Mouse (Mus musculus): ENCODE data around the gene Gm5485. TPM values are rescaled to one million over a fixed set of nuclear protein-coding genes. Genes with fewer than 3 reads are reported as not detected.

Gm5485 gene
- total RNA-seq (2015) (not detected in 2 replicates), total RNA-seq (2017) (not detected in 2 replicates)

DNA sequence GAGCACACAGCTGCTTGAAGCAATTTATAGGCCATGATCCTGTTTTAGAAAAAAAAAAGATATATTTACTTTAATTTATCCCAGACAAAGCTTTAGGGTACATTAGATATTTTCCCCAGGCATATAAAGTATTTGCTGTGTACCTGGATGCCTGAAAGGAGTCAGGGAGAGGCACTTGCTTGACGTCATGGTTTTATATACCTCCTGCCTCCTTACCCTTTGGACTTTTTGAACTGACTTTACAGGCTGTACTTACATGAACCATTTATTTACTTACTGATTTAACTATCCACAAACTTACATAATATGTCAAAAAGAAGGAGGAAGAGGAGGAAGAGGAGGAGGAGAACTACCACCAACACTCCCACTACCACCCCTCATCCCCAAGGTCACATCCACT lies at the start of gene Gm5485:
TSS of gene Gm5485 (minus strand) at position 171 of the 400 bp plus-strand sequence.
- ATAC-seq (replicated peaks; ENCODE audit: poor library complexity): no peak

DNA sequence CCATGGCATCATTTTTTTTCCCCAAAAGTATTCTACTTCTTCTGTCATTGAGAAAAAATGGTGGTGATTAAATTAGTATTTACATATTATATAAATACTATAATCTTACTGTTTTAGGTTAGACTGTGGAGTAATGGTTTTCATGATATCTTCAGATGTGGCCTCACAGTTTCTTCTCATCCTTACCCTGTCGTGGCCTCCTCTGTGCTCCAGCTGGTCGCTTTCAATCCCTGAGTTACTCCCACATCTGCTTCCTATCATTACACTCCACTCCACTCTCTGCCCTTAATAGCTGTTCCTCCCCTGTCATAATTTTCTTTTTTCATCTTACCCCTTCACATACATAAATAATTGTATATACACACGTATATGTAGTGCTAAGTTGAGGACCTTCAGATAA lies 41.0 kb upstream of the Gm5485 start:
- ATAC-seq (replicated peaks; ENCODE audit: poor library complexity): no peak

- no peak for ATAC-seq (replicated peaks; ENCODE audit: poor library complexity)
These were observed 34.1 kb upstream of the Gm5485 start for GRCm38 (mm10) chr16:48446161-48446925.

DNA sequence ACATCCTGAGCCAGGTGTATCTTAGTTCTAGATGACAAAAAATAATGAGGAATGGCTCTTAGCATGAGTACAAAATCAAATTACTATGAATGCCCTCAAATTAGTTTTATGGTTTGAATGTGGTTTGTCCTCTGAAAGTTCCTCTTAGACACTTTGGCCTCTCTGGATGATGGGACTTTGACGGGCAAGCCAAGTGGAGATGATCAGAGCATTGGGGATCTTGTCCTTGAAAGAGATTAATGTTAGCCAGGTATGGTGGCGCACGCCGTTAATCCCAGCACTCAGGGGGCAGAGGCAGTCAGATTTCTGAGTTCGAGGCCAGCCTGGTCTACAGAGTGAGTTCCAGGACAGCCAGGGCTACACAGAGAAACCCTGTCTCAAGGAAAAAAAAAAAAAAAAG lies 32.4 kb upstream of the Gm5485 start:
- ATAC-seq (replicated peaks; ENCODE audit: poor library complexity): no peak

DNA sequence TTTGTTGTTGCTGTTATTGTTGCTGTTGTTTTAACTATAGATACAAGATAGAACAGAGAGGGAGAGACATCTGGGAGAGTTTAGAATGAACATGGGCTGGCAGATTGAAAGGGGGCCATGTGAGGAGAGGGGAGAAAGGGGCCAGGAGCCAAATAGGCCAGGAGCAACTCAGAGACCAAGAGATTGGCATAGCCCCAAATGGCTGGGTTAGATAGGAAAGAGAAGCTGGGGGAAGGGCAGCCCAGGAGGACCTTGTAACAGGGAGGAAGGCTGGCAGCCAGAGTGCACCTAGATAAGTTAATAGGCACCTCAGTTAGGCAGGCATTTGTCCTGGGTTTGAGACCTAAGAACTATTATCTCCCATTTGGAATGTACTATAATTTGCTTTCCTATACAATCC lies 25.3 kb upstream of the Gm5485 start:
- peak; percentile 23 for ATAC-seq (replicated peaks; ENCODE audit: poor library complexity)

DNA sequence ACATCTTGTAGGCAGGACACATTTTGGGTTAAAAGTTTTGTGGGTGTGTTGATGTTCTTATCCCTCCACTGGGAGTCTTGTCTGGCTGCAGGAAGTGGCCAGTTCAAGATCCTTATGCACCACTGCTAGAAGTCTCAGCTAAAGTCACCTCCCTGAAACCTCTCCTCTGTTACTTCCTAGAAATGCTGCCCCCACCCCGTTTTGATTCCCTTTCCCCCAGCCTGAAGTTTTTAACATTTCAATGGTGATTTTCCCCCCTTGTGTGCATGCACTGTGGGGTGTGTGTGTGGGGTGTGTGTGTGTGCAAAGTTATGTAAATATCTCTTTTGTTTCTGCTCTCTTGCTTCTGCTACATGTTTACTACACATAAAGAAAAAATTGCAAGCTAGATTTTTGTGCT lies 23.2 kb upstream of the Gm5485 start:
- no peak for ATAC-seq (replicated peaks; ENCODE audit: poor library complexity)

DNA sequence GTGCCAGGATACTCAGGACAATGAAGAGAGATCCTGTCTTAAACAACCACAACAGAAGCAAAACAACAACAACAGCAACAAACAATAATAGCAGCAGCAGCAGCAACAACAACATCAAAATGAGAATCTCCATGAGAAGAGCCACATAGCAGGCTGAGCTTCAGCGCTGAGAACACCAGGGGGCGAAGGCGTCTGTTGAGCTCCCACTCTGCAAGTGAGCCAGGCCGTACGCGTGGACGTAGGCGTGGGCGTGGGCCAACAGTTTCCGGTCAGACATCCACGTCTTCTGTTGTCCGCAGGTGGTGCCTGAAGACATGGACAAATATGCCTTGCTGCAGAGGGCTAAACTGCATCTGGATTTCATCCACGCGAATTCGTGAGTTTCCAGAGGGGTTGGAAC lies 18.8 kb upstream of the Gm5485 start, which contains the start of gene Morc1:
TSS of gene Morc1 (plus strand) at position 211 of the 400 bp plus-strand sequence.
- ATAC-seq (replicated peaks; ENCODE audit: poor library complexity): no peak; the same call in 1 of the 2 replicates

DNA sequence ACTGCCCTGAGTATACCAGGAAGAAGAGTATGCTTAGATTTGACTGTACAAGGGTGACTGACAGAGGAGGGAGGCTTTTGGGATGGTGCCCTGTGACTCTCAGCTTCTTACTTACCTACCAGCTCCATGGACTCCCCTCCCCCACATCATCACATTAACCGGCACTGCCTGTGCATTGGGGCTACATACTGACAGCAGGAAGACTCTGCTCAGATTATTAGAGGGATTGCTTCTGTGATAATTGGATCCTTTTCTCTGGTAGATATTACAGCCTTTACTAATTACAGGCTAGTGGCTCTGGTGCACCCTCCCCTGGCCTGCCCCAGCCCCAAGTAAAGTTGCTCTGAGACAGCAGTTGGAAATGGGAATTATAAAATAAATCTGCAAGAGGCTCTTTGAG lies 17.2 kb upstream of the Gm5485 start:
- no peak for ATAC-seq (replicated peaks; ENCODE audit: poor library complexity)

DNA sequence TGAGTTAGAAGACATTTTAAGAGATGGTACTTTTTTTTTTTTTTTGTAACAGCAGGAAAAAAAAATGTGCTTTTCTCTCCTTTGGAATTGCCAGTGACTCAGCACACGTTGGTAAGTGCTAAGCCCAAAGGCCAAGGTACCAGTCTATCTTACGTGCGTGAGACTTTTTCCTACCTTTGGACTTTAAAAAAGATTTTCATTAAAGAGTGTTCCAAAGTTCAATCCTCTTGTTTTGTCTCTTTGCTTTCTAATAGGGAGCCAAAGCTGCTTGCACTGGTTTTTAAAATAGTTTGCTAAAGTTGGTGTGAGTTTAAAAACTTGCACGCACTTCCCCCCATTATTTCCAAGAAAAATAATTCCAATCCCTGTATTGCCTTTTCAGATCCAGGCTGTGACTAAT lies 11.9 kb upstream of the Gm5485 start:
- ATAC-seq (replicated peaks; ENCODE audit: poor library complexity): no peak

- no peak; the same call in 1 of the 2 replicates for ATAC-seq (replicated peaks; ENCODE audit: poor library complexity)
These were observed 10.3 kb upstream of the Gm5485 start for GRCm38 (mm10) chr16:48422501-48422900.

- ATAC-seq (replicated peaks; ENCODE audit: poor library complexity): peak; percentile 72
These were observed 6.8 kb upstream of the Gm5485 start for GRCm38 (mm10) chr16:48419035-48419434.

DNA sequence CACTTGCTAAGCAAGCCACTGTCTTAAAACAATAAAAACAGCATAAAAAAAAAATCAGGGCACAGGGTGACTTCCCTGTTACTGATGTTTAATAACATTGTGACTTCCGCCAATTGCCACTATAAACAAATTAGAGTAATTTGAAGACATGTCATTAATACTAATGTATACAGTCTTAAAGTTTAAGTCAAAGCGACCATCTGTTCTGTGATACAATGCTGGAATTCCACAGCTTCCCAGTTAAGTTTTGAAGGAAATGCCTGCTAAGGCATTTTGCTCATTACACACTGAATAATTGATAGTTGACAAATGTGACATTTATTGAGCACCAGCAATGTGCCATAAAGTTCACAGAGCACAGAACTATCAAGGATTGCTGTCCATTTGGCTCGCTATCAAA lies 6.3 kb upstream of the Gm5485 start:
- ATAC-seq (replicated peaks; ENCODE audit: poor library complexity): no peak

- no peak for ATAC-seq (replicated peaks; ENCODE audit: poor library complexity)
These were observed 2.1 kb downstream of the Gm5485 start for GRCm38 (mm10) chr16:48410125-48410524.

DNA sequence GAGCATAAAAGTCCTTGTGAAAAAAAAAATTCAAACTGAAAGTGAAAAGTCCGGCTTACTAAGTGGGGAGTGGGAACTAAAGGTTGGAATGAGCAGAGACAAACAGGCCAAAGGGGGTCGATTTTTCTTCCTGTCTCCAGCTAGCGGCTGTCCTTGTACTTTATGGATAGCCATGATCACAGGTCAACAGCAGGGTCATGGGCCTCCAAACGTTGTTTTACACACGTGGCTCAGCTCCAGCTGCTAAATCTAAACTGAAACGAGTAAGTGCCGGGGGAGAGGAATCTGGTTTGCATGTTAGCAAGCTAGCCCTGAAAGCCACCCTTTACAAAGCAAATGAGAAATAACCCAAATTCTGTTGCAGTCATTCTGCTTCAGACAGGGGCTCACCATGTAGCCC lies 2.6 kb downstream of the Gm5485 start:
- no peak for ATAC-seq (replicated peaks; ENCODE audit: poor library complexity)

GRCm38 (mm10) chr16:48405674-48406403 lies 6.4 kb downstream of the Gm5485 start:
- no peak for ATAC-seq (replicated peaks; ENCODE audit: poor library complexity)

GRCm38 (mm10) chr16:48404009-48404408 lies 8.2 kb downstream of the Gm5485 start:
- no peak for ATAC-seq (replicated peaks; ENCODE audit: poor library complexity)

- peak; percentile 71 for ATAC-seq (replicated peaks; ENCODE audit: poor library complexity)
These were observed 8.8 kb downstream of the Gm5485 start for GRCm38 (mm10) chr16:48403423-48403822.

DNA sequence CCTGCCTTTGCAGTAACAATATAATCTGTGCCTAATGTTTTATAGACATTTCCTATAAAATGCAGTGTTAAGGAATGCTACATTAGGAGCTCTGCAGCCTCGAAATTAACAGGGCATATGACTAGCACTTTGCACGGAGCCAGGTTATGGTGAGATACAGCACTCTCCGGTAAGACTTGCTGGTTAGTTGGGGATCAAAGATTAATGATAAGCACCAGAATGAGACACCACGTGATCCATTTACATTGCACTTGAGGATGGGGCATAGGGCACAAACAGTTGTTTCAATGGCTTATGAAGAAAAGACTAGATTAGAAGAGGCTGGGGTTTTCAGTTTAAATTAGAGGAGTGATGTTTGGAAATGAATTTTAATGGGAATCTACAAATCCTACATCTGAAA lies 9.3 kb downstream of the Gm5485 start:
- no peak for ATAC-seq (replicated peaks; ENCODE audit: poor library complexity)

DNA sequence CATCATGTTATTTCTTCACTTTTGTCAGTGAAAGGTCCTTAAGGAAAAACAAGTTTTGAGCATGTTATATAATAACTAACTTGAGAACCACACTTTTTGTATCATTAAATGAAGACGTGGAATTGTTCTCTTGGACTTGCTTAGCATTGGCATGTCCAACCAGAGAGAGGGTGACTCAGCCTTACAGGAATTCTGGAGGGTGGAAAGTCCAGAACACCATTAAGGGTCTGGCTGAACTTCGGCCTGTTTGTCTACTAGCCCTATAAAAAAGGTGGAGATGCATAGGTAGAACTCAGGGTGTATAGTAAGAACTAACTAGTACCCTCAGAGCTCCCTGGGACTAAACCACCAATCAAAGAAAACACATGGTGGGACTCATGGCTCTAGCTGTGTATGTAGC lies 16.9 kb downstream of the Gm5485 start:
- ATAC-seq (replicated peaks; ENCODE audit: poor library complexity): no peak

DNA sequence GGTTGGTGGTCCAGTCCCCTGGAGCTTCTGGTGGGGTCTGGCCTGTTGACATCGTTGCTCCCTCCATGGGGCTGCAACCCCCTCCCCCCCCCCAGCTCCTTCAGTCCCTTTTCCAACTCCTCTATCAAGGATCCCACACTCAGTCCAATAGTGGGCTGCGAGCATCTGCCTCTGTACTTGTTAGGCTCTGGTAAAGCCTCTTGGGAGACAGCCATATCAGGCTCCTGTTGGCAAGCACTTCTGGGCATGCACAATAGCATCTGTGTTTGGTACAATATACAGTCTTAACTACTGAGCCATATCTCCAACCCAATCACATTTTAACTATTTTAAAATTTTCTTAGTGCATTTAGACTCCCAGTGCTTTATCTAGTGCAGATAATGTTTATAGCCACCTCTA lies 25.2 kb downstream of the Gm5485 start:
- ATAC-seq (replicated peaks; ENCODE audit: poor library complexity): no peak

DNA sequence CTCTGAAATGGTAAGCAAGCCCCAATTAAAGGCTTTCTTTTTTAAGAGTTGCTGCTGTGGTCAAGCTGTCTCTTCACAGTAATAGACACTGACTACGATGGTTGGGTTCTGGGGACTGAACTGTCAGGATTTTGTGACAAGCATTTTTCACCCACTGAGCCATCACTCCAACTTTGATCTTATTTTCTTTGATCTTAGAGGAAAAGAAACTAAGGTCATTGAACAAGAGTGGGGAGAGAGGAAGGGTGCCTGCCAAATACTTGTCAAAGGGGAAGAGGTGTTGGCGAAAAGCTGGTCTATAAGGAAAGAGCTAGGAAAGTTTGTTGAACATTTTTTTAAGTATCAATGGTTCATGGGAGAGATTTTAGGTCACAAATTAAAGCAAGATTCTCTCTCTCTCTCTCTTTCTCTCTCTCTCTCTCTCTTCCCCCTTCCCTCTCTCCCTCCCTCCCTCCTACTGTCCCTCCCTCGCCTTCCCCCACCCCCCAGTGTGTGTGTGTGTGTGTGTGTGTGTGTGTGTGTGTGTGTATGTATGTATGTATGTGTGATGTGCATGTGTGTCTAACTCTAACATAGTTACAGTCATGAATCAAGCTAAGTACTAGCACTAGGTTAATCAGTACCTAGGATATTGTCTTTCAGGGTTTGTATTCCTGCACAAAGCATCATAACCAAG lies 28.5 kb downstream of the Gm5485 start:
- ATAC-seq (replicated peaks; ENCODE audit: poor library complexity): no peak
